Mouse (Mus musculus): ENCODE results near the gene Wt1. TPM values are rescaled to one million over a fixed set of nuclear protein-coding genes. Genes with fewer than 3 reads are reported as not detected.

Wt1 gene
- polyA plus RNA-seq, 1 experiment from 2014 or later, result 5.2 TPM

DNA sequence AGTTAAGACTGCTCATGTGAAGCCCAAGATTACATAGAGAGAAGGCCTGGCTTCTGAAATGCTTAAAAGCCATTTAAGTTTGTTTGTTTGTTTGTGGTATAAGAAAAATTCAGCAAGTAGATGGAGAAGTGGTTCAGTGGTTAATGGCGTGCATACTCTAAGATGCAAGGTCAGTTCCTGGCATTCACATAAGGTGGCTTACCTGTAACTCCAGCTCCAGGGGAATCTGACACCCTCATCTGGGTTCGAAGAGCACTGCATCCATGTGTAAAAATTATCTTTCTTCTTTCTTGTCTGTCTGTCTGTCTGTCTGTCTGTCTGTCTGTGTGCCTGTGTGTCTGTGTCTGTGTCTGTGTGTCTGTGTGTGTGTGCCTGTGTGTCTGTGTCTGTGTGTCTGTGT, 34.6 kb upstream of the Wt1 start, which contains the start of gene Gm11060:
Gene Gm11060, plus strand, starts transcription at position 301 of the 400 bp plus-strand sequence.
- whole genome bisulfite sequencing, result 82% methylated on average over 2 of the region's 2 CpGs
- H3K4me2 ChIP-seq (ENCODE audit: low read depth, low read length), result no peak within 1 kb of the TSS
- H3K27ac ChIP-seq (ENCODE audit: low read length), result no peak within 1 kb of the TSS
- no peak for ATAC-seq (ENCODE audit: low read depth)
- H3K27me3 ChIP-seq (ENCODE audit: control insufficient read depth, insufficient read depth, low read depth, low read length), result no peaks in the 10 kb centered on the region
- no peaks in the 10 kb centered on the region for H3K9me3 ChIP-seq (ENCODE audit: control insufficient read depth, low read length)
- no peaks in the 10 kb centered on the region for H3K36me3 ChIP-seq (ENCODE audit: control insufficient read depth, insufficient read depth, low read length)
- no peak within 1 kb of the TSS for H3K4me3 ChIP-seq (ENCODE audit: low read length)
- no peak within 1 kb of the TSS for H3K9ac ChIP-seq (ENCODE audit: low read length)
- H3K4me1 ChIP-seq (replicated peaks; ENCODE audit: control insufficient read depth, insufficient read depth, low read length), result peaks cover 9% of the 10 kb centered on the region; the same call in 1 of the 2 replicates

DNA sequence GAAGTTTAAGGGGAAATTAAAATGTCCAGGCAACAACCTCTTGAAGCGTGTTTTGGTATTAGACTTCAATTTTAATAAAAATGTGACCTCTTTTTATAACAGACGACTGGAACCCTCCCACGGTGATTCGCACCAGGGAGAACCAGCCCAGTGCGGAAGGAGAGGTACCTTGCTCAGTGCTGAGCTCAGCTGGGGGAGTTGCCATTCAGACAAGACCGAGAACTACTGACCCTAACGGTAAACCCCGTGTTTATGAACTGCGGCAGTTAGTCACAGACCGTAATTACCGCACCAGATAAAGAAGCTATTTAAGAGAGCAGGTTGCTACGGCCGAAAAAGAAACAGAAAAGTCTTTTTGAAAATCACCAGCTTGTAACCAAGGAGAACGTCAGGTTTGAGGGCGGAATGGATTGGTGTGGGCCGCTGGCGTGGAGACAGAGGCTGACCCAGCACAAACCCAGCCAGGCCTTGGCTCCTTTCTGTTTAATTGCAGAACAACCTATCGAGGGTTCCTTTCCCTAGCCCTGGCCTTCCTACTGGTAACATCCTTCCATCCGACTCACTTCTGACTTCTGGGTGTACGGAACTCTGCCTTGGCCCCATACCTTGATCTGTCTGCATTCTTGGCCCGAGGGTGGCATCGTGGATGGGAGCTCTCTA, 28.9 kb upstream of the Wt1 start:
- Histone ChIP-seq H3K27me3 (ENCODE audit: control insufficient read depth, insufficient read depth, low read depth, low read length) (no peaks in the 10 kb centered on the region), H3K27ac (ENCODE audit: low read length) (no peak overlapping the region), H3K4me1 (replicated peaks; ENCODE audit: control insufficient read depth, insufficient read depth, low read length) (no peaks in the 10 kb centered on the region), H3K4me3 (ENCODE audit: low read length) (no peak overlapping the region), H3K9ac (ENCODE audit: low read length) (no peak overlapping the region), H3K4me2 (ENCODE audit: low read depth, low read length) (no peak overlapping the region), H3K36me3 (ENCODE audit: control insufficient read depth, insufficient read depth, low read length) (no peaks in the 10 kb centered on the region), H3K9me3 (ENCODE audit: control insufficient read depth, low read length) (no peaks in the 10 kb centered on the region)
- WGBS, result 89% methylated on average over 22 of the region's 22 CpGs
- ATAC-seq (ENCODE audit: low read depth), result no peak

DNA sequence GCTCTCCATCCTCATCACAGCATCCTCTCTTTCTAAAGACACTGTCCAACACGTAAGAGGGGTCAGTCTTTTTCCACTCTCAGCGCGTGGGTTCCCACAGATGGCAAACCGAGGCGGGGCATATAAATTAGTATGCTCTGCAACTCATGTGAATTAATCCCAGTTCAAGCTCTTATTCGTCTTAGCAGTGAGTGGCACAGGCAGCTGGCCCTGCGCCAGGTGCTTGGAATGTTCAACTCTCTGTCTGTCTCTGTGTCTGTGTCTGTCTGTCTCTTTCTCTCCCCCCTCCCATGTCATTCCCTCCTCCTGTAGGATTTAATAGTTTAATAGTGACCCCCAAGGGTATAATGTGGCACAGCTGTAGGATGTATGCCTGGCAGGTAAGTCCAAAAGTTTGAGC, 26.9 kb upstream of the Wt1 start:
- no peaks in the 10 kb centered on the region for H3K9me3 ChIP-seq (ENCODE audit: control insufficient read depth, low read length)
- no peaks in the 10 kb centered on the region for H3K4me1 ChIP-seq (replicated peaks; ENCODE audit: control insufficient read depth, insufficient read depth, low read length)
- H3K27me3 ChIP-seq (ENCODE audit: control insufficient read depth, insufficient read depth, low read depth, low read length), result no peaks in the 10 kb centered on the region
- no peak overlapping the region for H3K4me2 ChIP-seq (ENCODE audit: low read depth, low read length)
- no peaks in the 10 kb centered on the region for H3K36me3 ChIP-seq (ENCODE audit: control insufficient read depth, insufficient read depth, low read length)
- no peak overlapping the region for H3K9ac ChIP-seq (ENCODE audit: low read length)
- ATAC-seq (ENCODE audit: low read depth), result no peak
- no peak overlapping the region for H3K4me3 ChIP-seq (ENCODE audit: low read length)
- H3K27ac ChIP-seq (ENCODE audit: low read length), result no peak overlapping the region
- 67% methylated on average over 7 of the region's 7 CpGs for WGBS

DNA sequence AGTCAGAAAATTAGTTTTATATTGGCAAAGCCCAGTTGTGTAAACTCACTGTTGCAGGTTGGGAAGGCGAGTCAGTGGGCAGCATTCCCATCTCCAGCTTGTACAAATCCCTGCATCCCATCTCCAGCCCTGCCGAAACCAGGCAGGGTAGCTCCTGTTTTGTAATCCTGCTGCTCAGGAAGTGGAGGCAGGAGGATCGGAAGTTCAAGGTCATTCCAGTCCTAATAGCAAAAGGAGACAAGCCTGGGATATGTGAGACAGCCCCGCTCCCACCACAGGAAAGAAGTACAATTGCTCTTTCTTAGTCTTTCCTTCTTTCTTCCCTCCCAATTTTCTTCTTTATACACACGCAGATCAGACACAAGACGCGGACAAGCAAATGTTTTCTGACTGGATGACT, 25.8 kb upstream of the Wt1 start:
- 52% methylated on average over 7 of the region's 7 CpGs for WGBS
- H3K27ac ChIP-seq (ENCODE audit: low read length), result no peak overlapping the region
- H3K4me3 ChIP-seq (ENCODE audit: low read length), result no peak overlapping the region
- no peak overlapping the region for H3K4me2 ChIP-seq (ENCODE audit: low read depth, low read length)
- ATAC-seq (ENCODE audit: low read depth), result no peak
- no peaks in the 10 kb centered on the region for H3K4me1 ChIP-seq (replicated peaks; ENCODE audit: control insufficient read depth, insufficient read depth, low read length)
- H3K9ac ChIP-seq (ENCODE audit: low read length), result no peak overlapping the region
- no peaks in the 10 kb centered on the region for H3K36me3 ChIP-seq (ENCODE audit: control insufficient read depth, insufficient read depth, low read length)
- no peaks in the 10 kb centered on the region for H3K9me3 ChIP-seq (ENCODE audit: control insufficient read depth, low read length)
- no peaks in the 10 kb centered on the region for H3K27me3 ChIP-seq (ENCODE audit: control insufficient read depth, insufficient read depth, low read depth, low read length)

DNA sequence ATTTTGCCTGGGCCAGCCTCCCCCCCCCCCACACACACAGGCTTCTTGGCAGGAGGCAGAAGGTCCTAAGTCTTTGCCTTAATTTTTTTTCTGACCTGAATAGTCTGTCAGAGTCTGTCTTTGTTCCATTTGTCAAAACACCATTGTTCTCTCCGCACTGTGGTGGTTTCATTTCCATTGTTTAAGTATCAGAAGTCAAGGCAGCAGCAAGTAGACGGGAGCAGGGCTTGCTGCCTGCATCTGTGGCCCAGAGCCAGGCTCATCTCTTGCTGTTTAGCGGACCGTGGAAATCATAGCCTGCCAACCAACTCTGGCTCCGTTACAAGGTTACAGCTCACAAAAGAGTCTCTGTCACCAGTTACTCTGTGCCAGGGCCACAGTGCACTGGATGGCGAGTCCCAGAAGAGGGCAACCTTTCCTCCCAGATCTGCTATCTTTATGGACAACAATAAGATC, 17.6 kb upstream of the Wt1 start:
- no peaks in the 10 kb centered on the region for H3K4me1 ChIP-seq (replicated peaks; ENCODE audit: control insufficient read depth, insufficient read depth, low read length)
- WGBS, result 20% methylated on average over 6 of the region's 6 CpGs
- no peak overlapping the region for H3K4me2 ChIP-seq (ENCODE audit: low read depth, low read length)
- H3K9me3 ChIP-seq (ENCODE audit: control insufficient read depth, low read length), result no peaks in the 10 kb centered on the region
- H3K27ac ChIP-seq (ENCODE audit: low read length), result no peak overlapping the region
- H3K9ac ChIP-seq (ENCODE audit: low read length), result no peak overlapping the region
- ATAC-seq (ENCODE audit: low read depth), result peak; percentile 83
- no peaks in the 10 kb centered on the region for H3K36me3 ChIP-seq (ENCODE audit: control insufficient read depth, insufficient read depth, low read length)
- H3K27me3 ChIP-seq (ENCODE audit: control insufficient read depth, insufficient read depth, low read depth, low read length), result peaks cover 7% of the 10 kb centered on the region; the same call in 1 of the 2 replicates
- H3K4me3 ChIP-seq (ENCODE audit: low read length), result no peak overlapping the region

DNA sequence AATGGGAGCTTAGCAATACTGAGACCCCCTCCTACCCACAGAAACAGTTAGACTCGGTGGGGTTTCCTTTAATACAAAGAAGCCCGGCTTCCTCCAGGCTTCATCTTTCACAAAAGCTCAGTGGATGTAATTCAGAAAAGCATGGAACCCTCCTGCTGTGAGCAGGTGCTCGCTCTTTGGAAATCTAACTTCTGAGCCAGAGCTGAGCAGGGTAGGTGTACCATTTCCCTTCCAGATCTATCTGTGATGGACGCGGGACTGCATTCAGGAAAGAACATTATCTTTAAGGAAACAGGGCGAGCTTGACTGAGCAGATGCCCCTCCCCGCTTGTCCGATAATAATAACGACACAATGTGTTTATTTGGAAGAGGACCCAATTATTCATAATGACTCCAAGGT, 12.3 kb upstream of the Wt1 start:
- no peak overlapping the region for H3K4me2 ChIP-seq (ENCODE audit: low read depth, low read length)
- H3K27ac ChIP-seq (ENCODE audit: low read length), result no peak overlapping the region
- no peaks in the 10 kb centered on the region for H3K9me3 ChIP-seq (ENCODE audit: control insufficient read depth, low read length)
- H3K4me1 ChIP-seq (replicated peaks; ENCODE audit: control insufficient read depth, insufficient read depth, low read length), result no peaks in the 10 kb centered on the region
- no peaks in the 10 kb centered on the region for H3K36me3 ChIP-seq (ENCODE audit: control insufficient read depth, insufficient read depth, low read length)
- H3K27me3 ChIP-seq (ENCODE audit: control insufficient read depth, insufficient read depth, low read depth, low read length), result peaks cover 32% of the 10 kb centered on the region
- H3K4me3 ChIP-seq (ENCODE audit: low read length), result no peak overlapping the region
- ATAC-seq (ENCODE audit: low read depth), result no peak
- WGBS, result 28% methylated on average over 9 of the region's 9 CpGs
- H3K9ac ChIP-seq (ENCODE audit: low read length), result no peak overlapping the region

DNA sequence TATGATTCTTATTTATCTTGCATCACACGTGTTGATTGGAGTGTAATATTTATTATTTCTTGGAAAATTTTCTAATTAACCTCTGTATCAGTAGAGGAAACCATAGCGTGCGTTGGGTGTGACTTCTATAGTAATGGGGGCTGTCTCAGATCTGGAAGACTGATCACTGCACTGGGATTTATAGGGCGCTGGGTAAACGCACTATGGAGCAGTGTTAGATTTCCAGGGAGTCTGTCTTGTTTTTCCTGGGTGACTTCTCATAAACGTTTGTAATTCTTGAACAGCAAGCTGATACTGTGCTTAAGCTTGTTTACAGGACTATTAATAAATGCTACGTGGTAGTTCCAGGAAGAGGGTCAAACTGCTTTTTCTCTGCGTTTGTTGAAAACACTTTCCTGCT, 8.7 kb upstream of the Wt1 start:
- no peak overlapping the region for H3K9ac ChIP-seq (ENCODE audit: low read length)
- no peak overlapping the region for H3K4me2 ChIP-seq (ENCODE audit: low read depth, low read length)
- peaks cover 61% of the 10 kb centered on the region for H3K27me3 ChIP-seq (ENCODE audit: control insufficient read depth, insufficient read depth, low read depth, low read length)
- no peaks in the 10 kb centered on the region for H3K36me3 ChIP-seq (ENCODE audit: control insufficient read depth, insufficient read depth, low read length)
- no peaks in the 10 kb centered on the region for H3K9me3 ChIP-seq (ENCODE audit: control insufficient read depth, low read length)
- no peak for ATAC-seq (ENCODE audit: low read depth)
- H3K4me3 ChIP-seq (ENCODE audit: low read length), result no peak overlapping the region
- H3K27ac ChIP-seq (ENCODE audit: low read length), result no peak overlapping the region
- no peaks in the 10 kb centered on the region for H3K4me1 ChIP-seq (replicated peaks; ENCODE audit: control insufficient read depth, insufficient read depth, low read length)
- 43% methylated on average over 8 of the region's 8 CpGs for WGBS

DNA sequence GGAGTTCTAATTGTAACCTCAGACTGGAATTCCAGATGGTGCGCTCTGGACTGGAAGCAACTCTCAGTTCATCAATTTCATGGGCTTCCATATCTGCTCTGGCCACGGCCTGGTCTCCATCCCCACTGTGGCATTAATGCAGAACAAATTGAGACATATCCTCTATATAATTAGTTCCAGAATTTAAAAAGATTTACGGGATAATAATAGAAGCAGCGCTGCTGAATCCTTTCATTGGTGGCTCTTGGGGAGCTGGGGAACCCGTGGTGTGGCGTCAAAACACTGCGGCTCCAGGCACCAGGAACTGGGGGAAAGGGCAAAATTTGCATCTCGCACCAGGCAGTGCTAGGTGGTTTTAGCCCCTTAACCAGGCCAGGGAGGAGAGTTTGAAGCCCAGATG, 4.1 kb upstream of the Wt1 start:
- Histone ChIP-seq H3K36me3 (ENCODE audit: control insufficient read depth, insufficient read depth, low read length) (no peaks in the 10 kb centered on the region), H3K4me2 (ENCODE audit: low read depth, low read length) (no peak overlapping the region), H3K4me1 (replicated peaks; ENCODE audit: control insufficient read depth, insufficient read depth, low read length) (peaks cover 12% of the 10 kb centered on the region), H3K4me3 (ENCODE audit: low read length) (no peak overlapping the region), H3K9me3 (ENCODE audit: control insufficient read depth, low read length) (no peaks in the 10 kb centered on the region), H3K27ac (ENCODE audit: low read length) (no peak overlapping the region), H3K9ac (ENCODE audit: low read length) (no peak overlapping the region), H3K27me3 (ENCODE audit: control insufficient read depth, insufficient read depth, low read depth, low read length) (peaks cover 87% of the 10 kb centered on the region)
- no peak for ATAC-seq (ENCODE audit: low read depth)
- 12% methylated on average over 8 of the region's 8 CpGs for WGBS

DNA sequence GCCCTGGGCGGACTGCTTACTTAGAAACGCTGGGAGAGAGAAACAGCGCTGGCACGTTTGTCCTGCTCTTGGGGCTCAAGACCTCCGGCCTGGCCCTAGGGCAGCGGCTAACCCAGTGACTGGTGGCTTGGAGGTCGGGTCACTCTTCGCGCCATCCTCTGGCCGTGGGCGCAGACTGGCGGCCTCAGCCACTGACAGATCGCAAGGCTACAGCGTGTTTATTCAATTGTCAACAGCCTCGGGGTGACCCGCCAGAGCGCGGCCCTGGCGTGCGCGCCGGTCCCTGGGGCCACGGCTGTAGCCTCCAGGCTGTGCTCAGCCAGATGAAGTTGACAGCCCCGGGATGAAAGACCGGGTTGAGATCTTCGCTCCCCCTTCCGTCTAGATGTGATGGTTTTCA, 3.4 kb upstream of the Wt1 start:
- H3K27me3 ChIP-seq (ENCODE audit: control insufficient read depth, insufficient read depth, low read depth, low read length), result peaks cover 90% of the 10 kb centered on the region
- H3K36me3 ChIP-seq (ENCODE audit: control insufficient read depth, insufficient read depth, low read length), result no peaks in the 10 kb centered on the region
- no peaks in the 10 kb centered on the region for H3K9me3 ChIP-seq (ENCODE audit: control insufficient read depth, low read length)
- peak overlapping the region; percentile 16 for H3K4me3 ChIP-seq (ENCODE audit: low read length)
- H3K4me2 ChIP-seq (ENCODE audit: low read depth, low read length), result peak overlapping the region; percentile 35
- WGBS, result under 1% methylated on average over 27 of the region's 27 CpGs
- no peak for ATAC-seq (ENCODE audit: low read depth)
- H3K4me1 ChIP-seq (replicated peaks; ENCODE audit: control insufficient read depth, insufficient read depth, low read length), result peaks cover 14% of the 10 kb centered on the region
- H3K9ac ChIP-seq (ENCODE audit: low read length), result no peak overlapping the region
- no peak overlapping the region for H3K27ac ChIP-seq (ENCODE audit: low read length)

DNA sequence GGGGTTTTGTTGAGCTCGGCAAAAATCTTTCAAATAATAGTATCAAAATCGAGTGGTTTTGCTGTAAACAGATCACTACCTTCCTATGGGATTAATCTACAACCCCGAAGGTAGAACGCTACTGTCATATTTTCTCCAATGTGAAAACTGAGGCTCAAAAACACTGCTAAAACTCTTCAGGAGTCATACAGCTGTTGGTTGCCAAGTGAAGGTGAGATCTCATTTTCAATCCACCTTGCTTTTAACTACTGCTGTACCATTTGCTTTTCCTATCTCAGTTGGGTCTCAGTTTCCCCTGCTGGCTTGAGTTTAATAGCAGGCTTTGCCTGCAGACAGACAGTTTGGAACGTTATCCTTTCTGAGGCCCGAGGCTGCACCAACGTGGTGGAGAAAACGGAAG, 2.9 kb upstream of the Wt1 start:
- Histone ChIP-seq H3K36me3 (ENCODE audit: control insufficient read depth, insufficient read depth, low read length) (no peaks in the 10 kb centered on the region), H3K4me3 (ENCODE audit: low read length) (no peak overlapping the region), H3K9me3 (ENCODE audit: control insufficient read depth, low read length) (no peaks in the 10 kb centered on the region), H3K27me3 (ENCODE audit: control insufficient read depth, insufficient read depth, low read depth, low read length) (peaks cover 93% of the 10 kb centered on the region), H3K9ac (ENCODE audit: low read length) (no peak overlapping the region), H3K4me2 (ENCODE audit: low read depth, low read length) (no peak overlapping the region), H3K27ac (ENCODE audit: low read length) (no peak overlapping the region), H3K4me1 (replicated peaks; ENCODE audit: control insufficient read depth, insufficient read depth, low read length) (peaks cover 16% of the 10 kb centered on the region)
- ATAC-seq (ENCODE audit: low read depth), result no peak
- WGBS, result 4% methylated on average over 8 of the region's 8 CpGs
